Mouse (Mus musculus) bone marrow, adult 2 months (tissue): ENCODE results near the gene Uhrf1bp1l. TPM values are rescaled to one million over a fixed set of nuclear protein-coding genes. Genes with fewer than 3 reads are reported as not detected.

Source experiments
- H3K27ac ChIP-seq: fragments of 200-500 bp; 2 replicates; pipeline ENCODE4 v1.5.1; 2012; ENCODE audit warnings: low read depth, mild to moderate bottlenecking, control low read depth, inconsistent platforms, low read length; ENCODE audit not compliant: control insufficient read depth, poor library complexity, insufficient read depth
- H3K4me1 ChIP-seq: fragments of 200-500 bp; 2 replicates; pipeline ENCODE4 v1.6.1; 2011; ENCODE audit warnings: low read length; ENCODE audit not compliant: control insufficient read depth, insufficient read depth
- H3K4me3 ChIP-seq: fragments of 200-500 bp; replicated peaks from 2 replicates; pipeline ENCODE3; 2011; ENCODE audit warnings: mild to moderate bottlenecking, low read depth, low read length, control low read depth; ENCODE audit not compliant: control insufficient read depth
- CTCF ChIP-seq: fragments of 200-500 bp; IDR thresholded peaks from 2 replicates; pipeline ENCODE4 v1.5.1; 2011; ENCODE audit warnings: low read length, control low read depth; ENCODE audit not compliant: control insufficient read depth, insufficient read depth
- POLR2A ChIP-seq: fragments of 200-500 bp; IDR thresholded peaks from 2 replicates; pipeline ENCODE4 v1.6.1; 2011; ENCODE audit warnings: low read depth, mild to moderate bottlenecking, control low read depth, low read length, borderline replicate concordance; ENCODE audit not compliant: control insufficient read depth
- WGBS: fragments of 180-500 bp; shearing (Covaris S2); methylation state at CpG from one replicate; pipeline ENCODE4 v1.1.7; 2018; 5-methylcytosine and 5-hydroxymethylcytosine counted together
- polyA plus RNA-seq: library from polyadenylated mRNA; stranded (reverse); fragments of >200 nt; gene quantifications from 2 replicates; pipeline ENCODE4 v1.2.4, GENCODE M21; 2011; ENCODE audit warnings: low replicate concordance; ENCODE audit not compliant: missing spikeins, insufficient read depth, insufficient read length

Gene Uhrf1bp1l
- polyA plus RNA-seq, 1 experiment: 20.4 TPM

GRCm38 (mm10) chr10:89748619-89749018 lies 3.8 kb downstream of the Uhrf1bp1l start:
- 89% methylated on average over 2 of the region's 2 CpGs for WGBS
- Histone ChIP-seq H3K4me1 (peaks cover 1% of the 10 kb centered on the region; the same call in 1 of the 2 replicates), H3K4me3 (no peak overlapping the region), H3K27ac (no peak overlapping the region)
- no peak for TF ChIP-seq POLR2A
- TF ChIP-seq CTCF: no peak

- WGBS: 69% methylated on average over 5 of the region's 5 CpGs
- Histone ChIP-seq H3K4me3 (no peak overlapping the region), H3K4me1 (peaks cover 1% of the 10 kb centered on the region; the same call in 1 of the 2 replicates), H3K27ac (no peak overlapping the region)
- no peak for TF ChIP-seq POLR2A
- no peak for TF ChIP-seq CTCF
Observed at GRCm38 (mm10) chr10:89751069-89751468, 6.3 kb downstream of the Uhrf1bp1l start.

DNA sequence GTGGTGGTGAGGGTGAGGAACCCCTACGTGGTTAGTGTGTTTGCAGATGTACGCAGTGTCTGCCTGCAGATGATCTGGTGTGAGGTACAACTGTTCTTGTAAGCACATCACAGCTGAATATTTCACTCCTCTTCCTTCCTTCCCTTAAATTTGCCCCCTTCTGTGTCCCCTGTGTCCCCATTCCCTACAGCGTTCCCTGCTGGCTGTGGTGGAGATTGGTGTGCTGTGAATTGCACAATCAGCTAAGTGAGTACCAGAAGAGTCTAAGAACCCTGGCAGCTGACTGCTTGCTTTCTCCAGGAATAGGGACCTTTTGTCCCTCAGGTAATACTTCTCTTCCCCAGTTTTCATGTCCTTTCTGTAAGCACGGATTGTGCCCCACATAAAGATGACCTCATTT lies 10.4 kb downstream of the Uhrf1bp1l start:
- no peak for TF ChIP-seq CTCF
- no peak for TF ChIP-seq POLR2A
- no peak overlapping the region for H3K27ac ChIP-seq
- WGBS: 58% methylated on average over 4 of the region's 4 CpGs
- H3K4me1 ChIP-seq: peaks cover 1% of the 10 kb centered on the region; the same call in 1 of the 2 replicates
- H3K4me3 ChIP-seq: no peak overlapping the region

DNA sequence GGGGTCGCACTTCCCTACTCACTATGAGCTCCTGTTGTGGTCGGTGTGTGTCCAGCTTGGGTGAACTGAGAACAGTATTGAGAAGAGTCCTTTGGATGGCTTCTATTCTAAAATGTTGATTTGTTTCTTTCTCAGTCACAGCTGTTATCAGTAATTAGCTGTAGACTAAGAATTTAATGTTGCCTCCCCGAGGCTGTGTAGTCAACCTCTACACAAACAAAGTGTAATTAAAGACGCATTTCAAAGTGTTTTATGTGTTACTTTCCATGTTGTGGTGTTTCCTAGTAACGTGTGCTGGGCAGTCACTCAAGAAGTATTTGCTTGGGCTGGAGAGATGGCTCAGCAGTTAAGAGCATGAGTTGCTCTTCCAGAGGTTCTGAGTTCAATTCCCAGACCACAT lies 16.0 kb downstream of the Uhrf1bp1l start:
- 88% methylated on average over 5 of the region's 5 CpGs for WGBS

DNA sequence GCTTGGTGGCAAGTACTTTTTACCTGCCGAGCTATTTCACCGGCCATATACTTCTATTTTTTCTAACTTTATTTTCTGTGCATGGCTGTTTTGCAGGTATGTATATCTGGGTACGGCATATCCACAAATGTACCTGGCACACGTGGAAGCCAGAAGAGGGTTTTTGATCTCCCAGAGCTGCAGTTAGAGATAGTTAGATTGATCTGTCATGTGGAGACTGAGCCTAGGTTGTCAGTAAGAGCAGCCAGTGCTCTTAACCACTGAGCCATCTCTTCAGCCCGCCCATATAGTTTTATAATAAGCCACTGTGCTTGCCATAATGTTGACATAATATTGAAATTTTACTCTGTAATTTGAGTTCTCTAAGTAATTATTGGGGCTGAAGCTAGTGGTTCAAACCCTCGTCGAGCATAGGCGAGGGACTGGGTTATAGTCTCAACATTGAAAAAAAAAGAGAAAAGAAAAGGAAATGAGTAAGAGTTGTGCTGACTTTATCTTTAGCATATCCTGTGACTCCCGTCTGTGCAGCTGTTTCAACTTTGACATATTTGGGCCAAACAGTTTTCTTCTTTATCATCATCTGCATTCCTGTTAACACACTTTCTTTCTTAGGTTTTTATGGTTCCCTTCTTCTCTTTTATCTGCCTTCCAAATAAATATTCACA lies 19.8 kb downstream of the Uhrf1bp1l start:
- no peak for TF ChIP-seq POLR2A
- no peak for TF ChIP-seq CTCF
- no peak overlapping the region for H3K27ac ChIP-seq
- H3K4me1 ChIP-seq: peaks cover 2% of the 10 kb centered on the region; the same call in 1 of the 2 replicates
- H3K4me3 ChIP-seq: no peak overlapping the region
- WGBS: 41% methylated on average over 9 of the region's 9 CpGs

More for the DNA sequence above, 16.0 kb downstream of the Uhrf1bp1l start:
- Histone ChIP-seq H3K4me1 (peaks cover 2% of the 10 kb centered on the region; the same call in 1 of the 2 replicates), H3K4me3 (no peak overlapping the region), H3K27ac (no peak overlapping the region)
- TF ChIP-seq POLR2A: no peak
- TF ChIP-seq CTCF: no peak

DNA sequence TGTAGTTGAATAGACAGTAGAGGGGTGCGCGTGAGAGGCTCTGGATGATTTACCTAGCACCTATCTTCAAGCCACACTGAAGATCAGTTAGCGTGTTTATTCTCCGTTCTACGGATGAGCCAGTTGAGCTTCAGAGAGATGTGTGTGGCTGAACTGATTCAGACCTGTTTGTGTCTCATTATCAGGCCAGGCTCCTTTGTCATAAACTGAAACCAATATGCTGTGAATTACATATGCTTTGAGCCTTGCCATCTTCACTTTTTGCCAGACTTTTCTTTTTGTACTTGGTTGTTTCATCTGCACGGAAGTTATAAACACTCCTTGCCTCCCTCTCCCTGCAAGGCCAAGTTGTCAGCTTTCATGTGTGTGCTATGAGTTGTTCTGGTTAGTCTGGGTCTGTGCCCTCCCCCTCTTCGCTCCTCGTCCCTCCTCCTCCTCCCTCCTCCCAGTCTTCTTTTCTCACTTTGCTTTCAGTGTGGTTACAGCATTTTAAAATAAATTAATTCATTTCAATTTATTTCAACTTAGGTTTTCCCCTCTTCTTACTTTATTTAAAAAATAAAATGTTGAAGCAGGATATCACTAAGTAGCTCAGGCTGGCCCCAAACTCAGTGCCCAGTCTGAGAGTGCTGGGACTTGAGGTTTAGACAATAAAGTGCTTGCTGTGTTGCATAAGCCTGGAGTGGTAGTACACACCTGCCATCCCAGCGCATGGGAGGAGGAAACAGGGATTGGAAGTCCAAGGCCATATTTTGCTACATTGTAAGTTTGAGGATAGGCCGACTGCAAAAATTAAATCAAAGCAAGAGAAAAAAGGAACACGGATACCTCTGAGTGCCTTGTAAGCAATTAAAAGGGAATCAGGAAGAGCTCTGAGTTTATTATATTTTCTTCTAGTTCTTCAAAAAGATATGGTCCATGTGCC lies 21.3 kb downstream of the Uhrf1bp1l start:
- H3K27ac ChIP-seq: no peak overlapping the region

DNA sequence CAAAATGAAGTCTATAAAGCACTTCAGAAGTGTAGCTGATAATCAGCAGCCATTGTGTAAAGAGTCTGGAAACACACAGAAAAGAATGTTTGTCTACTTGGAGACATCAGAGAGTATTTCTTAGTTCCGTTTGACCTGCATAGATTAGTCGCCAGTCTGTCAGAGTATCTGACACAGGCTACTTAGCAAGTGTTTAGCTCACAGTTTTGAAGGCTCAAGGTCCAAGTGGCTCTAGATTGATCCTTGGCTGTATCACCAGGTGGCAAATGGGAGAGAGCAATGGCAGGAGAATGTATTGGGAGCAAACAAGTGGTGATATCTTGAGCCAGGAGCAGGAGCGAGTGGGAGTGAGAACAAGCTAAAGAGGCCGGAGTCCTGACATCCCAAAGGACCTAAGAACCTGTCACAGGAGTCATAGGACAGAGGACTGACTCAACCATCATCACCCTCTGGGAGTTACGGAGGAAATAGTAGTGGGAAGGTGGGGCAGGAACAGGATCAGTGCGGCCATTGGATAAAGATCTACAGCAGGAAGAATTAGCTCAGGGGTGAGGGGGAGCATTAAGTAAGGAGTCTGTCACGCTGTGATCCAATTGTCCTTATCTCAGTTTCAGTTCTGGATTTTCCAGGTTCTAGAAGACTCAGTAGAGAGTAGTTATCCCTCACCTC lies 23.7 kb downstream of the Uhrf1bp1l start:
- Histone ChIP-seq H3K4me1 (peaks cover 2% of the 10 kb centered on the region; the same call in 1 of the 2 replicates), H3K4me3 (no peak overlapping the region), H3K27ac (no peak overlapping the region)
- WGBS: 85% methylated on average over 7 of the region's 7 CpGs
- no peak for TF ChIP-seq CTCF
- TF ChIP-seq POLR2A: no peak

More for the DNA sequence above, 21.3 kb downstream of the Uhrf1bp1l start:
- 71% methylated on average over 11 of the region's 11 CpGs for WGBS
- Histone ChIP-seq H3K4me1 (peaks cover 2% of the 10 kb centered on the region; the same call in 1 of the 2 replicates), H3K4me3 (no peak overlapping the region)
- TF ChIP-seq CTCF (no peak), POLR2A (no peak)
